Mouse (Mus musculus) liver, embryonic 14.5 days (tissue): ENCODE measurements at regions not wholly inside any gene's neighbourhood (a gene's known extent, or its start where the extent isn't known, plus 50 kb on each side); places are given as distances from the start of the nearest gene placed in this dataset.

Experiments
- CTCF ChIP-seq: IDR thresholded peaks from 2 replicates; pipeline ENCODE4 v1.5.1; 2016; ENCODE audit warnings: antibody characterized with exemption, low read depth, control low read depth
- EP300 ChIP-seq: IDR thresholded peaks from 2 replicates; pipeline ENCODE4 v1.6.1; 2016; ENCODE audit warnings: antibody characterized with exemption, low read depth

DNA sequence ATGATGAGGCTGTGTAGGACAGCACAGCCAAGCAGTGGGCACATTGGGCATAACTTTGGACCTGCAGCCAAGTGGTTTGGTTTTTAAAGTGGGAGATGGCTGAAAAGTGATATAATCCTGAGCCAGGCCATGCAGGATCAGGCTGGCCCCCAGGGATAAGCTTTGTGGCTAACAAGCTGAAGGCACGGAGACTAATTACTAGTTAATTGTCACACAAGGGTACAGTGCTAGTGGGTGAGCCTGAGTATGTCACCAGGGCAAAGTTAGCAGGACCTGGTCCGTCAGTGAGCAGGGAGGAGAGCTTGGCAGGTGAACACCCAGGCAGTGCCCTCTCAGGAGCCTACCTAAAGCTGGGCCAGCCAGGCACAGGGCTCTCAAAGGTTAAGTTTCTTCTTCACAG, 295.7 kb downstream of the Fut8 start:
- TF ChIP-seq CTCF (no peak), EP300 (no peak)
